Mouse (Mus musculus): ENCODE data around the gene Gm39115. TPM values are rescaled to one million over a fixed set of nuclear protein-coding genes. Genes with fewer than 3 reads are reported as not detected.
"Not testable (repeated sequence)": the region's sequence is repeated elsewhere in the genome, so short reads cannot be mapped to it uniquely, and the experiment has no call there.

Gm39115 gene
- polyA plus RNA-seq, 1 experiment from 2014 or later: not detected

GRCm38 (mm10) chr7:142144507-142144906 lies 8.7 kb upstream of the Gm39115 start, which contains the start of gene Gm45337:
Gm45337 (minus strand) TSS chr7:142144607.
- H3K4me3 ChIP-seq: no peak within 1 kb of the TSS
- ATAC-seq (replicated peaks): no peak
- no peaks in the 10 kb centered on the region for H3K27me3 ChIP-seq (replicated peaks)
- no peak within 1 kb of the TSS for H3K4me2 ChIP-seq
- no peaks in the 10 kb centered on the region for H3K36me3 ChIP-seq (replicated peaks)
- no peak within 1 kb of the TSS for H3K27ac ChIP-seq
- H3K9me3 ChIP-seq: no peaks in the 10 kb centered on the region
- no peak within 1 kb of the TSS for H3K9ac ChIP-seq
- WGBS: 83% methylated on average over 1 of the region's 1 CpGs
- H3K4me1 ChIP-seq: no peaks in the 10 kb centered on the region

- not testable (repeated sequence) for H3K4me2 ChIP-seq; H3K9ac ChIP-seq; H3K36me3 ChIP-seq (replicated peaks); H3K27me3 ChIP-seq (replicated peaks); H3K4me3 ChIP-seq; H3K27ac ChIP-seq; H3K4me1 ChIP-seq; ATAC-seq (replicated peaks); H3K9me3 ChIP-seq
- WGBS: 61% methylated on average over 1 of the region's 1 CpGs
Measured at GRCm38 (mm10) chr7:142143506-142144010, 7.7 kb upstream of the Gm39115 start.

- 45% methylated on average over 1 of the region's 1 CpGs for WGBS
- H3K27me3 ChIP-seq (replicated peaks): no peaks in the 10 kb centered on the region
Measured at GRCm38 (mm10) chr7:142140696-142141095, 4.9 kb upstream of the Gm39115 start.

GRCm38 (mm10) chr7:142134206-142134995 lies 1.4 kb downstream of the Gm39115 start:
- H3K27ac ChIP-seq: no peak overlapping the region
- no peaks in the 10 kb centered on the region for H3K36me3 ChIP-seq (replicated peaks)
- no peak overlapping the region for H3K4me3 ChIP-seq
- H3K9ac ChIP-seq: no peak overlapping the region
- WGBS: 57% methylated on average over 4 of the region's 4 CpGs
- H3K4me2 ChIP-seq: no peak overlapping the region
- no peaks in the 10 kb centered on the region for H3K27me3 ChIP-seq (replicated peaks)
- no peaks in the 10 kb centered on the region for H3K4me1 ChIP-seq
- no peak for ATAC-seq (replicated peaks)
- no peaks in the 10 kb centered on the region for H3K9me3 ChIP-seq

More at GRCm38 (mm10) chr7:142140696-142141095, 4.9 kb upstream of the Gm39115 start:
- Histone ChIP-seq H3K4me2 (no peak overlapping the region), H3K9me3 (no peaks in the 10 kb centered on the region), H3K4me1 (no peaks in the 10 kb centered on the region), H3K27ac (no peak overlapping the region), H3K36me3 (replicated peaks) (no peaks in the 10 kb centered on the region), H3K9ac (no peak overlapping the region), H3K4me3 (no peak overlapping the region)
- no peak for ATAC-seq (replicated peaks)

GRCm38 (mm10) chr7:142128843-142129242 lies 7.0 kb downstream of the Gm39115 start:
- Histone ChIP-seq H3K4me3 (no peak overlapping the region), H3K27me3 (replicated peaks) (no peaks in the 10 kb centered on the region), H3K36me3 (replicated peaks) (no peaks in the 10 kb centered on the region), H3K9ac (no peak overlapping the region), H3K4me2 (no peak overlapping the region), H3K27ac (no peak overlapping the region), H3K9me3 (no peaks in the 10 kb centered on the region), H3K4me1 (no peaks in the 10 kb centered on the region)
- WGBS: 68% methylated on average over 4 of the region's 4 CpGs
- ATAC-seq (replicated peaks): no peak

- not testable (repeated sequence) for H3K27me3 ChIP-seq (replicated peaks); H3K27ac ChIP-seq; H3K4me2 ChIP-seq; ATAC-seq (replicated peaks); H3K9ac ChIP-seq; H3K4me3 ChIP-seq; H3K36me3 ChIP-seq (replicated peaks); H3K9me3 ChIP-seq; H3K4me1 ChIP-seq
- 95% methylated on average over 1 of the region's 1 CpGs for WGBS
Measured at GRCm38 (mm10) chr7:142120629-142121028, 15.2 kb downstream of the Gm39115 start, which contains the start of gene Gm45618. Gm45618 (minus strand) TSS chr7:142120729.

GRCm38 (mm10) chr7:142119632-142120031 lies 16.2 kb downstream of the Gm39115 start:
- 11% methylated on average over 5 of the region's 5 CpGs for WGBS
- Histone ChIP-seq H3K4me2 (no peak overlapping the region), H3K27me3 (replicated peaks) (no peaks in the 10 kb centered on the region), H3K9me3 (no peaks in the 10 kb centered on the region), H3K9ac (no peak overlapping the region), H3K36me3 (replicated peaks) (no peaks in the 10 kb centered on the region), H3K4me3 (no peak overlapping the region), H3K27ac (no peak overlapping the region), H3K4me1 (no peaks in the 10 kb centered on the region)
- ATAC-seq (replicated peaks): no peak

- Histone ChIP-seq H3K36me3 (replicated peaks) (no peaks in the 10 kb centered on the region), H3K4me3 (no peak overlapping the region), H3K4me2 (no peak overlapping the region), H3K27me3 (replicated peaks) (no peaks in the 10 kb centered on the region), H3K9ac (no peak overlapping the region), H3K9me3 (no peaks in the 10 kb centered on the region), H3K4me1 (no peaks in the 10 kb centered on the region), H3K27ac (no peak overlapping the region)
- WGBS: 63% methylated on average over 5 of the region's 5 CpGs
- ATAC-seq (replicated peaks): no peak
Measured at GRCm38 (mm10) chr7:142104747-142105146, 31.1 kb downstream of the Gm39115 start.

GRCm38 (mm10) chr7:142097776-142098175 lies 38.1 kb downstream of the Gm39115 start:
- WGBS: 9% methylated on average over 9 of the region's 9 CpGs
- Histone ChIP-seq H3K4me2 (peak overlapping the region; percentile 18; the same call in 1 of the 2 replicates), H3K27ac (no peak overlapping the region), H3K27me3 (replicated peaks) (no peaks in the 10 kb centered on the region), H3K4me1 (peaks cover 28% of the 10 kb centered on the region), H3K4me3 (no peak overlapping the region), H3K9me3 (no peaks in the 10 kb centered on the region), H3K9ac (no peak overlapping the region), H3K36me3 (replicated peaks) (no peaks in the 10 kb centered on the region)
- ATAC-seq (replicated peaks): peak; percentile 58

- Histone ChIP-seq H3K9ac (no peak overlapping the region; the same call in 1 of the 2 replicates), H3K27me3 (replicated peaks) (no peaks in the 10 kb centered on the region), H3K36me3 (replicated peaks) (no peaks in the 10 kb centered on the region), H3K27ac (no peak overlapping the region), H3K4me2 (peak overlapping the region; percentile 91), H3K4me1 (peaks cover 39% of the 10 kb centered on the region), H3K4me3 (peak overlapping the region; percentile 89; the same call in 1 of the 2 replicates), H3K9me3 (no peaks in the 10 kb centered on the region)
- no peak for ATAC-seq (replicated peaks)
- 69% methylated on average over 4 of the region's 4 CpGs for WGBS
Measured at GRCm38 (mm10) chr7:142096701-142097100, 39.1 kb downstream of the Gm39115 start.

- Histone ChIP-seq H3K27ac (peak within 1 kb of the TSS; percentile 97), H3K4me1 (peaks cover 52% of the 10 kb centered on the region), H3K4me2 (peak within 1 kb of the TSS; percentile 91), H3K36me3 (replicated peaks) (no peaks in the 10 kb centered on the region), H3K4me3 (peak within 1 kb of the TSS; percentile 89), H3K9me3 (no peaks in the 10 kb centered on the region), H3K9ac (peak within 1 kb of the TSS; percentile 98), H3K27me3 (replicated peaks) (no peaks in the 10 kb centered on the region)
- peak; percentile 77 for ATAC-seq (replicated peaks)
- under 1% methylated on average over 63 of the region's 63 CpGs for WGBS
Measured at GRCm38 (mm10) chr7:142095183-142095931, 40.5 kb downstream of the Gm39115 start, which contains the start of gene Dusp8. Dusp8 (minus strand) TSS chr7:142095843.
